Mouse (Mus musculus): ENCODE results near the gene Ccdc150. TPM values are rescaled to one million over a fixed set of nuclear protein-coding genes. Genes with fewer than 3 reads are reported as not detected.

Ccdc150 gene
- total and polyA plus RNA-seq, 3 experiments = 0.22 to 0.65 TPM; not detected in 1

GRCm38 (mm10) chr1:54279628-54280027 lies 29.1 kb downstream of the Ccdc150 start:
- Histone ChIP-seq H3K36me3 (ENCODE audit: control insufficient read depth in 1 of 2, insufficient read depth in 2 of 2, low read length in 2 of 2) (no peaks in the 10 kb centered on the region), H3K9me3 (replicated peaks; ENCODE audit: insufficient read depth, low read length) (no peaks in the 10 kb centered on the region), H3K27me3 (ENCODE audit: control insufficient read depth in 1 of 2, insufficient read depth in 2 of 2, low read length in 2 of 2) (no peaks in the 10 kb centered on the region), H3K4me1 (ENCODE audit: control insufficient read depth in 1 of 2, insufficient read depth in 2 of 2, low read length in 2 of 2) (no peaks in the 10 kb centered on the region), H3K9ac (ENCODE audit: control insufficient read depth, low read depth, low read length, poor library complexity, severe bottlenecking) (no peak overlapping the region), H3K27ac (ENCODE audit: control insufficient read depth, low read depth, low read length) (no peak overlapping the region), H3K4me3 (ENCODE audit: control insufficient read depth in 1 of 2, insufficient read depth in 1 of 2, low read depth in 2 of 2, low read length in 2 of 2) (no peak overlapping the region), H3K79me2 (ENCODE audit: control insufficient read depth, insufficient read depth, low read length, poor library complexity) (no peaks in the 10 kb centered on the region)
- no peak for TF ChIP-seq GATA1 (IDR thresholded peaks at IDR 0.05; ENCODE audit: low read depth, low read length)
- TF ChIP-seq POLR2AphosphoS5 (IDR thresholded peaks at IDR 0.05; ENCODE audit: borderline replicate concordance, low read depth, low read length) = no peak
- no peak for TF ChIP-seq NELFE (IDR thresholded peaks at IDR 0.05; ENCODE audit: low read depth, low read length)
- TF ChIP-seq HCFC1 (IDR thresholded peaks at IDR 0.05; ENCODE audit: low read depth, low read length) = no peak
- no peak for TF ChIP-seq E2F4 (IDR thresholded peaks at IDR 0.05; ENCODE audit: borderline replicate concordance, low read depth, low read length)
- no peak for TF ChIP-seq MXI1 (IDR thresholded peaks at IDR 0.05; ENCODE audit: low read depth, low read length)
- TF ChIP-seq RCOR1 (IDR thresholded peaks at IDR 0.05; ENCODE audit: low read depth, low read length) = no peak
- no peak for TF ChIP-seq USF2 (IDR thresholded peaks at IDR 0.05; ENCODE audit: borderline replicate concordance in 1 of 2, insufficient read depth in 1 of 2, low read depth in 1 of 2, low read length in 2 of 2)
- no peak for DNase-seq (ENCODE audit: low read depth, low spot score)

GRCm38 (mm10) chr1:54280651-54281050 lies 30.2 kb downstream of the Ccdc150 start:
- Histone ChIP-seq H3K36me3 (ENCODE audit: control insufficient read depth in 1 of 2, insufficient read depth in 2 of 2, low read length in 2 of 2) (no peaks in the 10 kb centered on the region), H3K27ac (ENCODE audit: control insufficient read depth, low read depth, low read length) (no peak overlapping the region), H3K4me1 (ENCODE audit: control insufficient read depth in 1 of 2, insufficient read depth in 2 of 2, low read length in 2 of 2) (no peaks in the 10 kb centered on the region), H3K27me3 (ENCODE audit: control insufficient read depth in 1 of 2, insufficient read depth in 2 of 2, low read length in 2 of 2) (no peaks in the 10 kb centered on the region), H3K4me3 (ENCODE audit: control insufficient read depth in 1 of 2, insufficient read depth in 1 of 2, low read depth in 2 of 2, low read length in 2 of 2) (no peak overlapping the region), H3K9ac (ENCODE audit: control insufficient read depth, low read depth, low read length, poor library complexity, severe bottlenecking) (no peak overlapping the region), H3K9me3 (replicated peaks; ENCODE audit: insufficient read depth, low read length) (no peaks in the 10 kb centered on the region), H3K79me2 (ENCODE audit: control insufficient read depth, insufficient read depth, low read length, poor library complexity) (no peaks in the 10 kb centered on the region)
- TF ChIP-seq TCF12 (IDR thresholded peaks at IDR 0.05; ENCODE audit: low read depth, low read length) (no peak), ZMIZ1 (IDR thresholded peaks at IDR 0.05; ENCODE audit: low read depth, low read length) (no peak), ZC3H11A (IDR thresholded peaks at IDR 0.05; ENCODE audit: low read depth, low read length) (no peak), CHD2 (IDR thresholded peaks at IDR 0.05; ENCODE audit: low read length) (no peak), MXI1 (IDR thresholded peaks at IDR 0.05; ENCODE audit: low read depth, low read length) (no peak), TAL1 (IDR thresholded peaks at IDR 0.05; ENCODE audit: low read length) (no peak), MEF2A (IDR thresholded peaks at IDR 0.05; ENCODE audit: extremely low read depth, insufficient replicate concordance, low read depth, low read length, poor library complexity, severe bottlenecking) (no peak), GABPA (IDR thresholded peaks at IDR 0.05; ENCODE audit: low read depth, low read length) (no peak)
- DNase-seq (ENCODE audit: low read depth, low spot score) = no peak
